Mouse (Mus musculus) left cerebral cortex, adult 11 months (tissue): Measurements from ENCODE around the gene Cgrrf1.

ENCODE experiments used
- DNase-seq: peaks from one replicate; pipeline ENCODE4 v3.0.0; 2022; ENCODE audit warnings: low spot score

Gene Cgrrf1

DNA sequence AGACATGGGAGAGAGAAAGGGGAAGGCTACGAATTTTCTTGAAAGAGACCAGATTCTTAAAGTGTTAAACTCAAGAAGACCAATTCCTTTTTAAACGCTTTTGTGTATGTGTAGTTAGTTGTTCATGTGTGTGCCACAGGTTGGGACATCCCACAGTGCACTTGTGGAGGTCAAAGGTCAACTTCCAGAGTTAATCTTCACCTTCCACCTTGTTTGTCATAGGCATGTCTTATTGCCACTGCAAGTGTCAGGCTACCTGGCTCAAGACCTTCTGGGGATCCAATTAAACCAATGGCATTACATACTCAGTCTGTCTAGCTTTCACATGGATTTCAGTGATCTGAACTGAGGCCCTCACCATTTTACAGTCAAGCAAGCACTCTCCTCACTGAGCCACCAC, 7.9 kb upstream of the Cgrrf1 start:
- no peak for DNase-seq

DNA sequence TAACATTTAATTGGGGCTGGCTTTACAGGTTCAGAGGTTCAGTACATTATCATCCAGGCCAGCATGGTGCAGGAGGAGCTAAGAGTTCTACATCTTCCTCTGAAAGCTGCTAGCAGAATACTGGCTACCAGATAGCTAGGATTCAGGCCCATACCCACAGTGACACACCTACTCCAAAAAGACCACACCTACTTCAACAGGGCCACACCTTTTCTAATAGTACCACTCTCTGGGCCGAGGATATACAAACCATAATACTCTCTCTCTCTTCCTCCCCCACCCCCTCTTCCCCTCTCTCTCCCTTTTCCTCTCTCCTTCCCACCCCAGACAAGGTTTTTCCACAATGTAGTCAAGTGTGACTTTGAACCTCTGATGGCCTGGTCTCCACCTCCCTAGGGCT, 4.5 kb upstream of the Cgrrf1 start:
- DNase-seq = no peak

DNA sequence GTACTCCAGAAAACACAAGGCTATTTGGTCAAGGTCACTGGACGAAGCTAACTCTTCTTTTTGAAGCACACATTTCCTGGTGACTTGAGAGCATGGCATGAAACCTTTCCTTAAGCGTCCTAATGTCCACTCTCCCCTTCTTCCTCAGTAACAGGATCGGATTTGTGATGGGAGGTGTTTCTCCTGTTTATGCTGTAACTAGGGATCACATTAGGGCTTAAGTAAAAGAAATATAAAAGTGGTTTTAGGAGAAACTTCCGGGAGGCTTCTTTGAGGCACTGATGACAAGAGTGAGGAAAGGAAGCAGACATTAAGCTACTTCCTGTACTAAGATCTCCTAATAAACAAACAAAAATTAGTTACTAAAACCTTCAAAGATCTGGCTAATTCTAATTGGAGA, 630 bp upstream of the Cgrrf1 start:
- no peak for DNase-seq

DNA sequence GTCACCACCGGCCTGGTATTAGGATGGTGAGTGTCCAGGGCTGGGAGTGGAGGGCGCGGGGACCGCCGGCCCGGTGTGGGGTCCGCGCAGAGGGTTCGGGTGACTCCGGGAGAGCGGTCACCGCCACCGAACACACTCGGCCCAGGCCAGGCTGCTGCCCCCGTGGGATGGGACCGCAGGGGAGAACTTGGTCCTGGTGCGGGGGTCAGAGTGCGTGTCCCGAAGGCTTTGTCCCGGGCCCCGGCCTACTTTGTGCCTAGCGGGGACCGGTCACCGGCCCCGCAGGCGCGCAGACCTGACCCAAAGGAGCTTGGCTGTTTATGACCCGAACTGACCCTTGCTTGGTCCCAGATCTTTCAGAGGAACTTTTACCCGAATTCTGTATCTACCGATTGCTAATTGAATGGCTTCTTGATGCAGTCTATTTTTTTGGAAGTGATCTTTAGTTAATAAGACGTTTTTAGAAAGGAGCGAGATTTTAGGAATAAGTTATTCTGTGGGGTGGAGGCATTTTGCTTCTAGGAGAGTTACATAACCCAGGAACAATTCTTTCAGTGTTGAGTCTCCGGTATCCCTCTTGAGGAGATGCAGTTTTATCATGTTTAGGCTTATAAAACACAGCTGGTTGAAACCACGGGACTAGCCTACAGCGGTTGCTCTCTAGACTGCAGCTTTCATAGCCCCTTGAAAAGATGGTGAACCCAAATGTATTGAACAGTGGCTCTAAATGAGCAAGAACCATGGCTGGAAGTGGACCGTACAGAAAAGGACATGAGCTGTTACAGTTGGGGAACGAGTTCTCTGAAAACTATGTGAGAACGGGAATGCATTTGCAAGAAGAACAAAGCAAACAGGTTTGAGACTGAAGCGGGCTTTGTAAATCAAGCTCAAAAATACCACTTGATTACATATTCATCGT, 688 bp downstream of the Cgrrf1 start:
- peak; percentile 24 for DNase-seq

DNA sequence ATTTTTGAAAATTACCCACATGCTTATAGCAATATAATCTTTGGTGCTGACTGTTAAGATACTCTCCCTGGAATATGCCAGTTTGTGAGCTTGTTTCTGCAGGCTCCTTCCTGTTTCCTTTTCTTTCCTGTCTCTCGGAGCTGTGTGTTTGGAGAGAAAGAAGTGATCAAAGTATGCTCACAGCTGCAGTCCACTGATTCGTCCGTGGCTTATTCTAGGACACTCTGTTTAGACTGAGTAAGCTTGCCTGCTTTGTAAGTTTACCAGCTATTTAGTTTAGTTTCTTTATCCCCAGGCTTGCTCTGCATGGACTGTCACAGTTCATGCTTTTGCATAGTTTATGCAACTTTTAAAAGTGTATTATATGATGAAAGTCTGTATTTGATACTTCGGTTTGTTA, 7.4 kb downstream of the Cgrrf1 start:
- DNase-seq = no peak

DNA sequence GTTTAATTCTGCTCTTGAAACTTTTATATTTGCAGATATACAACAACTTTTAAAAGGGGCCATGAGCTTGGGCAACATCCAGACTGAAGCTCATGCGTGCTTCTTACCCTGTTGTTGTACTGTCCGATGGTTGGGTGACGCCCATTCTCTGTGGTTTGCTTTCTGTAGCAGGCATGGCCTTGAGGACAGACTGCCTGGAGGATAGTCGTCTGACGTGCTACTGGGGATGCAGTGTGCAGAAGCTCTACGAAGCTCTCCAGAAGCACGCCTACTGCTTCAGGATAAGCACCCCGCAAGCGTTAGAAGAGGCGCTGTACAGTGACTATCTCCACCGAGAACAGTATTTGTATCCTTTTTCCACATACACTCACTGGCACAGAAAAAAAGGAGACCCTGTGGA, 13.8 kb downstream of the Cgrrf1 start:
- no peak for DNase-seq

DNA sequence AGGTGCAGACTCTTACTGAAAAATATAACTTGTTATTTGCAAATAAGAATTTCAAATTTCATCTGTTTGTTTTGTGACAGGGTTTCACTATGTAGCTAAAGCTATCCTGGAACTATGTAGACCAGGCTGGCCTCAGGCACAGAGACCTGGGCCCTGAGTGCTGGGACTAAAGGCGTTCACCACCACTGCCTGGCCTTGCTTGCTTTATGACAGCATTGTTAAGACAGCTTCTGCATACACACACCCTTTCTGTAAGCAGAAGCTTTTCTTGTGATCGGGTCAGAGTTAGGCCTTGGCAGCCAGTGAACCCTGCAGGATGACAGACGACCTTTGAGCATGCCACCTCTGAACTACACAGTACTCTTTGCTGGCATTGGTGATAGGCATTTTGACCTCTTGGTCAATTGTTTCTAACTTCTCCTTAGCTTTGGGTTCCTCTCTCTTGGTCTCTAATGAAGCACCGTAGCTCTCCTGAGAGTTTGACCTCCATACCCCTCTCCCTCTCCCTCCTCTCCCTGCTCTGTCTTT, 16.2 kb downstream of the Cgrrf1 start:
- no peak for DNase-seq

DNA sequence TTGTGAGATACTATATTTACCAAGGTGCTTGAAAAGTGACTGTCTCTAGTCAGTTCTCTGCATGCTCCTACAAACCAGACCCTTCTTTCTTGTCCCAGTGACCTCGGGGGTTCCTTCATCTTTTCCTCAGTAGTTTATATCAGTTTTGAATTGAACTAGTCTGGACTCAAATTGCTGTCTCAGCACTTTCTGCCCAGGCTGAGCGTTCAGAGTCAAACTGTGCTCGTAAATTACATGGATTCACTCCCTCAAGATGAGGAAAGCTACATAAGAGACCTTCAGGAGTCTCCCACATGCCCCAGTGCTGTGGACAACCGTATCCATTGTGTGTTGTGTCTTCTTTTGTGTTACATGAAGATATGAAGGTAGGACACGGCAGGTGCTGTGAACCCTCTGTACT, 16.8 kb downstream of the Cgrrf1 start:
- DNase-seq = no peak

DNA sequence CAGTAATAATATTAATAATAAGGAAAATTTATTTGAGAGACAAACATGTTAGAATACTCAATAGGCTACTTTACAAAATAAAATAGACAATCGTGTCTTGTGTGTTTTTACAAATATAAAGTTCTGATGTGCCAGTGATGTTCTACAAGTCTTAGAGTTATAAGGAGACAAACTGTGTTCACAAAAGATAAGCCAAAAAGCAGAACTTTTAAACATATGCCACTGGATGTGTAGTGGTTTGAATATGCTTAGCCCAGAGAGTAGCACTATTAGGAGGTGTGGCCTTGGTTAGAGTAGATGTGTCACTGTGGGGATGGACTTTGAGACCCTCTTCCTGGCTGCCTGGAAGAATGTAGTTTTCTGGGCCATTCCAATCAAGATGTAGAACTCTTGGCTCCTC, 17.8 kb downstream of the Cgrrf1 start:
- DNase-seq = no peak

DNA sequence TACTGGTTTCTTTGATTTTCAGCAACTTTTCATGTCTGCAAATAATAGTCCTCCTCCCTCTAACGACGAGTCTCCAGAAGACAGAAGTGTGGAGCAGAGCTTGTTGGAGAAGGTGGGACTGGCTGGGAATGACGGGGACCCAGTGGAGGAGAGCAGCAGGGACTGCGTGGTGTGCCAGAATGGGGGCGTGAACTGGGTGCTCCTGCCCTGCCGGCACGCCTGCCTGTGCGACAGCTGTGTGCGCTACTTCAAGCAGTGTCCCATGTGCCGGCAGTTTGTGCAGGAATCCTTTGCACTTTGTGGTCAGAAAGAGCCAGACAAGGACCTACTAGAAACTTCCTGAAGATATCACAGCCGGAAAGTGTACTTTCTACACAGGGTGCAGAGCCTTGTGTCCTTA, 21.8 kb downstream of the Cgrrf1 start:
- DNase-seq = no peak

DNA sequence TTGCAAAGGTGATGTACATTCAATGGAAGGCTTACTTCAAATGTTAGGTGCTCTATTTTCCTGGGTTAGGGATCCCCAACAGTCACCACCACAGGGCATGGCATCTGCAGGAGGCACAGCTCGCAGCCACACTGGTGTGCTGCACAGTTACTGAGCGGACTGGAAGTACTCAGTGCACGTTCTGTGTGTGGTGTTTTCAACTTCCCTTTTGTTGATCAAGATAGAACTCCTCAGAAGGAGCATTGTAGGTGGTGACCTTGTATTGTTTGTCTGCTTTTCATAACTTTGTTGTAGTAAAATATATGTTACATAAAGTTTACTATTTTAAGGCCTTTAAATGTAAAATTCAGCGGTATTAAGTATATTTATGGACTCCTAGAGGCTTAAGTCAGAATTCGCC, 31.0 kb downstream of the Cgrrf1 start:
- DNase-seq = no peak

DNA sequence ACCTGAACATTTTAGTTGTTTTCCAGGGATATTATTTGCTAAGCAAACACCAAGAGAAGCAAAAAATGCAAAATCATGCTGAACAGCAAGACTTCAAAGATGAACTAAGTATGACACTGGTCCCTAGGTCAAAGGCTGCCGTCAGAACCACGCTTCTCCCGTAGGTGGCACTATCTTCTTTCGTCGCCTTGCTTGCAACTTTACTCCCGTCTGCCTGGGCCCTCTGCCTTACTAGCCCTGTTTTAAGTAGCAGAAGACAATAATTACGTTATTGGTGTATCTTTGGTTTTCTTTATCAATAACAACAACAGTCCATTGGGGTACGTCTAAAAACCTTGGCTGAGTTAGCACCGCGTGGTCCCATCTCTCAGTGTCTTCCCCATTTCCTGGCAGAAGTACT, 49.0 kb downstream of the Cgrrf1 start:
- DNase-seq = peak; percentile 27

DNA sequence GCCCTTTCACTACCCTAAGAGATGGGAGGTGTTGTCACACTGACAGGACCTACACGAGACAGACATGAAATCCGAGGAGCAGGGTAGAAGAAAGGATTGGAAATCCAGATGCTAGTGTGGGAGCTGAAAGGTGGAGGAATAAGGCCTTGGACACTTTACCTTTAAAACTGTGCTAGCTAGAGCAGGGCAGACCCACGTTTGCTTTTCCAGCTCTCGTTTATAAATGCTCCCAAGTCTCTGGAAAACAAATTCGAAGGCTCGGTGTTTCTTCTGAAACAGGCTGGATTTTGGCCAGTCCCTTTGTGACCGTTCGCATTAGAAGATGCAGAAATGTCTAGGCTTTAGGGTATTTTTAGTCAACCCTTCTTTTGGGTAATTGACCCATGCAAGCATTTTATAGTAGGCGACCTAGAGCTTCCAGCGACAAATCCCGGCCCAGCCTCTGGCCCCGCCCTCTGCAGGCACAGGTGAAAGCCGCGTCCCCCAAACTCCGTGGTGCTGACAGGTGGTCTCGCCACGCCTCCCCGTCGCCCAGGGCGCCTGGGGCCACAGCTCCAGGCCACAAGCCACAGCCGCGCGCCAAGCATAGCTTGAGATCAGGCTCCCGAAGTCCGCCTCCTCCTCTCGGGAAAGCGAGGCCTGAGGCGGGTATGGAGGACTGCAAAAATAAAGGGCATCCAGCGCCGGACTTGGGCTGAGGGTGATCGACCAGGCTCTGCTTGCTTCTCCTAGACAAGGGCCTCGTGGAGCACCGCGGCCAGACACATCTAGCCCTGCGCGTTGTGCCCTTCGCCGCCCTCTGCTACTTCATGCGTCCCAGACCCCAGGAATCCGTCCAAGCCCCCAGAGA, 49.9 kb downstream of the Cgrrf1 start:
- DNase-seq = peak; percentile 13

DNA sequence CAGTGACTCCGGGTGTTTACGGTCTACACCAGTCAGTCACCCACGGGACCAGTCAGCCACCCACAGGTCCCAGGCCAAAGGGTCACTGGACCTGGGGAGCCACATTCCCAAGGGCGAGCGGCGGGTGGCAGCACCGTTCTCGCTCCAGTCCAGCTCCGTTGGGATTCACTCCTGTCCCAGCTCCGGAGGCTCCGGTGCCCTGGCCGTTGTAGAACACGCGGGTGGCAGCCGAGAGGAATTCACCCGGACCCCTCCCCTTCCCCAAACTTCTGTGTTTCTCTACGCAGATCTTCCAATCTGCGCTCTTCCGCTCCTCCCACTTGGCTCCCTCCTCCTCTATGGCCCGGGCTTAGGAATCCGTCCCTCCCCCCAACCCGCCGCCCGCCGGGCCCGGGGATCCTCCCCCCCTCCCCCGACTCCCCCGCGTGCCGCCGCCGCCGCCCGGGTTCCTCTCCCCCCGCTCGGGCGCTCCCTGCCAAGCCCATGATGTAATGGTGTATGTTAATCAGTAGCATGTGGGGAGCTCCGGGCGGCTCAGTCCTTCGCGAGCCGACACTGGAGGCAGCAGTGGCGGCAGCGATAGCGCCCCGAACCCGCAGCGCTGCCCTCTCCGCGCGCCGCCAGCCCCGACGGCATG, 50.6 kb downstream of the Cgrrf1 start, which contains the start of gene Samd4:
Gene Samd4, plus strand, starts transcription at position 424 of the 637 bp plus-strand sequence.
- DNase-seq = peak; percentile 58

DNA sequence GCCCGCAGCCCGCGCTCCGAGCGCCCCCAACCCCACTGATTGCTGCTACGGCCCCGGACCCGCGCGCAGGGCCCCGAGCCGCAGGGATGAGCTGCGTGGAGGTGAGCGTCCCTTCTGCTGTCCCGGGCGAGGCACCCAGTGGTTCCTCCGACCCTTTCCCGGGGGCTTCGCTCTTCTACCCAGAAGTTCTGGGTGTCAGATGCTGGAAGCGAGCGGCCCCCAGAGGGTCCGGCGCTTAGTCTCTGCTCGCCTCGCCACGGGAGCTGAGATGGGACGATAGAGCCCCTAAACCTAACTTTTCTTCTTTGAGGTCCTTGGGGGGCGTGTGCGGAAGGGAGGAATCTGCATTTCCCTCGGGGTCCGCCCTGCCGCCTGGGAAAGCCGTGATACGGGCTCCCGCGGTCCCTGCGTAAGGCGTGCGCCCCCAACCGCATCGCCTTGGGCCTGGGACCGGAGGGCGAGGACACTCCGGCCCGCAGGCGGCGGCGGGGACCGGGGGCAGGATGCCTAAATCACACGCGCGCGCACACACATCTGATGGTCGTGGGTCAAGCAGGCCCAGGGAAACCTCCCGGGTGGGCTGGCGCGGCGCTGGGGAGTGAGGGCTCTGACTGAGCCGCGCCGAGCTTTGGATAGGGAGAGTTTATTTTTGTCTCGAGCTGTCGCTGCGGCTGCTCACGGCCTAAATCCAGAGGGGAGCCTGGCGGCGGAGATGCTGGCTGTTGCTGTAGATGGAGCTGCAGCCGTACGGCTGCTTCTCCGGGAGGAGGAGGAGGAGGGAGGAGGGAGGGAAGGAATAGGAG, 51.3 kb downstream of the Cgrrf1 start:
- peak; percentile 55 for DNase-seq

DNA sequence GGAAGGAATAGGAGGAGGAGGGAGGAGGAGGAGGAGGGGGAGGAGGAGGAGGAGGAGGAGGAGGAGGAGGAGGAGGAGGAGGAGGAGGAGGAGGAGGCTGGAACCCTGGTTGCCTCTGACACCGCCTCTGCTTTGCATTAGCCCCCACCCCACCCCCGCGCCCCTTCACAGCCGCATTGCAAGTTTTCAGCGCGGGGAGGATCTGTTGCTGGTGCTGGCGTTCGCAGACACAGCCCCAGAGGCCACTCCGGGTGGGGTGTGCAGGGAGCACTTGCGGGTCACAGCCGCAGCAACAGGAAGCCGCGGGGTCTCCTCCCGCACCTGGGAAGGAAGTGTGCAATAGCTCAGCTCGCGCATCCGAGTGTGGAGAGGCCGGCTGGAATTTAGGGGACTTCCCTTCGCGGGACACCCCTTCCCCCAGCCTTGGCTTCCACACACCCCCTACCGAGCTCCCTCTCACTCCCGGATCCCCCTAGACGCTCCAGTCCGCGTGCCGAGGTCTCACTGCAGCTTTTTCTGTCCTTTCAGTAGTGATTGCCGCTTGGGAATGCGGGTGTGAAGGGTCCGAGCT, 52.0 kb downstream of the Cgrrf1 start:
- DNase-seq = peak; percentile 21

DNA sequence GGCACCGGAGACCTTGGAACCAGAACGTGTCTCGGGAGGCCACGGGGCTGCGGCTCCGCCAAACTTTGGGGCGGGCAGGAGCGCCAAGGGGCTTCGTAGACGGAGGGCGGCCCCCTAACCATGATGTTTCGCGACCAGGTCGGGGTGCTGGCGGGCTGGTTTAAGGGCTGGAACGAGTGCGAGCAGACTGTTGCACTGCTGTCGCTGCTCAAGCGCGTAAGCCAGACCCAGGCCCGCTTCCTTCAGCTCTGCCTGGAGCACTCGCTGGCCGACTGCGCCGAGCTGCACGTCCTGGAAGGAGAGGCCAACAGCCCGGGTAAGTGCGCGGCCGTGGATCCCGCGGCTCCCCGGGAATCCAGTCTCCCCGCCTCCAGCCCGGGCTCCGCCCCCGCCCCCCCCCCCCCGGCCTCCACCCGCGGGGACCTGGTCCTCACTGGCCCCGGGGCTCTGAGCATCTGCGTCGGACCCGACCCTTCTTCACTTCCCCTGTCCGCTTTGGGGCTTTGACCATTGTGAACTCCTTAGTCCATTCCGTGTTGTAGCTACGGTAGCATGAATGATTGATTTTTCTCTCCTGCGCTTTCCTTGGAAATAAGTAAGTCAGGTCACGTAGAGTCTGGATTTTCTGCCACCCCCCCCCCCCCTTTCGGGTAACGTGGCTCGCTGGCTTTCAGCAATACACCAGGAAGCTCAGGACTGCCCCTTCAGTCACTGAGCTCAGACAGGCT, 52.9 kb downstream of the Cgrrf1 start:
- peak; percentile 40 for DNase-seq

DNA sequence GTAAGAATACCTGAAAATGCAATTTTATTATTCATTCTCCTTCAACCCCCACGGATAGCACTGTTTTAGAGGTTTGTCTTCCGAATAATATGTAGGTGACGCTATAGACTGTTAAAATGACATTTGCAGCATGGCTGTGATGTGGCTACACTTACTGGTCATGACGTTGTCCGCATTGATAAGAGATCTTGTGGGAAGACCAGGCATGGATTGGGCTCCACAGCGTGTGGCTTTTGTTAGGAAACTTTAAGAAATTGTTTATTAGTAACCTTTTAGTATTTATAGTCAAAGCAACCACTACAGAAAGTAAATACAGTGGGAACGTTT, 53.5 kb downstream of the Cgrrf1 start:
- no peak for DNase-seq

DNA sequence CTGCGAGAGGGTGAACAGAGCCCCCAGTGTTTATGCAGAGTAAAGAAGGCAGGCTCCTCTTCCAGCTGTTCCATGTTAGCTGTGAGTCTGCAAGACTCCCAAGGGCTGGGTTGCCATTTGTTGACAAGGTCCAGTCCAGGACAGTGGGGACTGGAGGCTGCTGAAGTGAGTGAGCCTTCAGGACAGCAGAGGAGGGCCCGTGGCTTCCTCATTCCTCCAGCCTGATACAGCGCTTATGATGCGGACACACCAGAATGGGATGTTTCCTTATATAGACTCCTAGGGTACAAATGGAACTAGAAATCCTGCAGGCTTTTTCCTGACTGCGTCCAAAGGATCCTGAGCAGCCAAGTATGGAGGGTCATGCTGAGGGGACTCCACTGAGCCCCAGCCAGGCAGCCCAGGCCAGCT, 54.0 kb downstream of the Cgrrf1 start:
- DNase-seq = no peak

DNA sequence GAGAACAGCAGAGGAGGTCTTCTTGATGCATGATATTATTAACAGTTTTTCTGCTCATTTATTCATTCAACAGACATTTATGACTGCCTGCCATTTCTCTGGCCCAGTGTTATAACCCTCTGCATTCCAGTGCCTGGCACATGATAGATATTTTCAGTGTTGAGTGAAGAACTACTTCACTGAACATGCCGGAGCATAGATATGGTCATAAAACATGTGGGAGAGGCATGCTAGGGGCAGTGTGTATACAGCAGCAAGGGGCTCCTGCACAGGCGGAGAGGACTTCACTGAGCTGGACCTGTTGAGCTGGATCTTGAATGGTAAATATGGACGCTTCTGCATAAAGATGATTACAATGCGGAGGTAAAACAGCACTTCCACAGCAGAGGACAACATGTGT, 57.2 kb downstream of the Cgrrf1 start:
- no peak for DNase-seq

DNA sequence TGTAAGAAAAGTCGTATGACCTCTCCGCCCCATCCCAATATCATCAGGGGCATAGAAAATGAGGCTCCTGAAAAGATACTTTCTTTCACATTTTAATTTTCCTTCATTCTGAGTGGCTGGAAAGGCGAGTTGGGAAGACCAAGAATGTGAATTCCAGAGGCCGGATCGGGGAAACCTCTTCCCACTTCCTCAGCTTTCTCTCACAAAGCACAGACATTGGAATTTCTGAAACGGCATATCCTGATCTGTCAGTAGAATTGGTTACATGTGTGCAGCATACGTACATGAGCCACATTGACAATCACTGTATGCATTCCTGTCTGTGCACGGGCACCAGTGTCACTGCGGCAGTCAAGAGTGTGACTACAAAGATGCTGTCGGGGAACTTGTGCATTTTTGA, 62.0 kb downstream of the Cgrrf1 start:
- DNase-seq = no peak
